Mouse (Mus musculus) heart, embryonic 11.5 days (tissue): ENCODE results near the gene Fbxl19. TPM values are rescaled to one million over a fixed set of nuclear protein-coding genes. Genes with fewer than 3 reads are reported as not detected.

Source experiments
- ATAC-seq: fragments of 200-750 bp; cut with Nextera tagmentation; replicated peaks from 2 replicates; pipeline ENCODE4 v1.8.0; 2017; ENCODE audit warnings: moderate library complexity; ENCODE audit not compliant: insufficient number of reproducible peaks, low FRiP score, low TSS enrichment
- H3K27ac ChIP-seq: fragments of 300-500 bp; sonication (generic); 2 replicates; pipeline ENCODE4 v1.5.1; 2014; ENCODE audit warnings: mild to moderate bottlenecking, low read depth, low read length
- H3K27me3 ChIP-seq: fragments of 300-500 bp; sonication (generic); 2 replicates; pipeline ENCODE4 v1.6.1; 2014; ENCODE audit warnings: mild to moderate bottlenecking, low read length, mixed read lengths; ENCODE audit not compliant: control insufficient read depth, insufficient read depth
- H3K36me3 ChIP-seq: fragments of 300-500 bp; sonication (generic); 2 replicates; pipeline ENCODE4 v1.6.1; 2014; ENCODE audit warnings: mild to moderate bottlenecking, low read length, moderate library complexity, mixed read lengths; ENCODE audit not compliant: control insufficient read depth, insufficient read depth
- H3K4me1 ChIP-seq: fragments of 300-500 bp; sonication (generic); 2 replicates; pipeline ENCODE4 v1.6.1; 2014; ENCODE audit warnings: low read length; ENCODE audit not compliant: control insufficient read depth, insufficient read depth
- H3K4me2 ChIP-seq: fragments of 300-500 bp; sonication (generic); 2 replicates; pipeline ENCODE4 v1.6.1; 2014; ENCODE audit warnings: mild to moderate bottlenecking, moderate library complexity
- H3K4me3 ChIP-seq: fragments of 300-500 bp; sonication (generic); 2 replicates; pipeline ENCODE4 v1.5.1; 2014; ENCODE audit warnings: low read depth, low read length
- H3K9ac ChIP-seq: fragments of 300-500 bp; sonication (generic); 2 replicates; pipeline ENCODE4 v1.6.1; 2014; ENCODE audit warnings: mild to moderate bottlenecking, low read depth, low read length, moderate library complexity
- H3K9me3 ChIP-seq: fragments of 300-500 bp; sonication (generic); replicated peaks from 2 replicates; pipeline ENCODE4 v1.6.1; 2016; ENCODE audit warnings: low read length; ENCODE audit not compliant: control insufficient read depth
- WGBS: fragments of 180-500 bp; shearing (Covaris S2); extraction: QIAGEN DNeasy Blood & Tissue Kit; methylation state at CpG from one replicate; pipeline ENCODE4 v1.1.7; 2014; ENCODE audit not compliant: insufficient replicate concordance; 5-methylcytosine and 5-hydroxymethylcytosine counted together
- polyA plus RNA-seq: library from polyadenylated mRNA; unstranded; fragments of >200 nt; fragmentation: Nextera tagmentation; extraction: Ambion mirVana; gene quantifications from 2 replicates; pipeline ENCODE4 v1.2.1, GENCODE M21; 2014

The Fbxl19 gene
- polyA plus RNA-seq, 1 experiment from 2014 or later = 3.3 TPM

DNA sequence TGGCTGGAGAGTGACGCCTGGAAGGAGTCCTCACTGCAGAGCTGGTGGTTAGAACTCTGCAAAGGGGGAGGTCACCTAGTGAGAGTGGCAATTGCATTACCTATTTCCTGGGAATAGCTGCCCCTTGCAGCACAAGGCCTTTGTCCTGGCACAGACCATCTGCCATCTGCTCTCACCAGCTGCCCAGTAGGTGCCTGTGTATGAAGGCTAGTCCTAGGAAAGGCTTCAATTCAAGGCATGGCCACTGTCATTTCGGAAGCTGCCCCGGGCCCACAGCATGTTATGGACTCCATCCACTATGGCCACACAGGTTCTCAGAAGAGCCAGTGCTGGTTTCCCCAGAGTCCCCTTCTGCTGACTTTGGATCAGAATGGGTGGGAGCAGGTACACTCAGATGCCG is 54.2 kb downstream of the Fbxl19 start:
- Histone ChIP-seq H3K27me3 (no peaks in the 10 kb centered on the region), H3K4me2 (no peak overlapping the region), H3K27ac (no peak overlapping the region), H3K9me3 (no peaks in the 10 kb centered on the region), H3K4me1 (peaks cover 3% of the 10 kb centered on the region; the same call in 1 of the 2 replicates), H3K4me3 (no peak overlapping the region), H3K36me3 (peaks cover 37% of the 10 kb centered on the region), H3K9ac (no peak overlapping the region)
- ATAC-seq = no peak
- 87% methylated on average over 4 of the region's 4 CpGs for WGBS

DNA sequence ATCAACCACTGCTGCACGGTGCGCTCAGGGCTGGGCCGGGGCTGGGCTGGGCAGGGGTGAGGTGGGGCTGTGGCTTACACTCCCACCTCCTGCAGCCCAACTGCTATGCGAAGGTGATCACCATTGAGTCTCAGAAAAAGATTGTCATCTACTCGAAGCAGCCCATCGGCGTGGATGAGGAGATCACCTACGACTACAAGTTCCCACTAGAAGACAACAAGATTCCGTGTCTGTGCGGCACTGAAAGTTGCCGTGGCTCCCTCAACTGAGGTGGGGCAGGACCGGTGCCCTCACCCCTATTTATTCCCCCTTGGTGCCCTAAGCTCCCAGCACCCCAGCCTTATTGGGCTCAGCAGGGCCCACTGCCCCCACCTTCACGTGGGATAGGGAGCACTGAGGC is 54.9 kb downstream of the Fbxl19 start:
- peaks cover 36% of the 10 kb centered on the region for H3K36me3 ChIP-seq
- peaks cover 3% of the 10 kb centered on the region; the same call in 1 of the 2 replicates for H3K4me1 ChIP-seq
- no peak overlapping the region for H3K4me2 ChIP-seq
- H3K27me3 ChIP-seq = no peaks in the 10 kb centered on the region
- no peak overlapping the region for H3K27ac ChIP-seq
- 91% methylated on average over 13 of the region's 13 CpGs for WGBS
- H3K4me3 ChIP-seq = no peak overlapping the region
- H3K9me3 ChIP-seq = no peaks in the 10 kb centered on the region
- no peak for ATAC-seq
- H3K9ac ChIP-seq = no peak overlapping the region

- Histone ChIP-seq H3K4me3 (no peak overlapping the region), H3K27me3 (no peaks in the 10 kb centered on the region), H3K4me2 (no peak overlapping the region), H3K4me1 (peaks cover 3% of the 10 kb centered on the region; the same call in 1 of the 2 replicates), H3K27ac (no peak overlapping the region), H3K9ac (no peak overlapping the region), H3K36me3 (peaks cover 36% of the 10 kb centered on the region), H3K9me3 (no peaks in the 10 kb centered on the region)
- 95% methylated on average over 1 of the region's 1 CpGs for WGBS
- no peak for ATAC-seq
These were observed 55.4 kb downstream of the Fbxl19 start for GRCm38 (mm10) chr7:127799738-127800137.

- H3K4me1 ChIP-seq = peaks cover 3% of the 10 kb centered on the region; the same call in 1 of the 2 replicates
- H3K27me3 ChIP-seq = no peaks in the 10 kb centered on the region
- peak within 1 kb of the TSS; percentile 26 for H3K4me3 ChIP-seq
- WGBS = 27% methylated on average over 6 of the region's 6 CpGs
- no peaks in the 10 kb centered on the region for H3K9me3 ChIP-seq
- ATAC-seq = peak; percentile 67
- peak within 1 kb of the TSS; percentile 50 for H3K9ac ChIP-seq
- peaks cover 32% of the 10 kb centered on the region for H3K36me3 ChIP-seq
- H3K4me2 ChIP-seq = peak within 1 kb of the TSS; percentile 61
- peak within 1 kb of the TSS; percentile 51 for H3K27ac ChIP-seq
These were observed 56.2 kb downstream of the Fbxl19 start, which contains the start of gene Hsd3b7 for GRCm38 (mm10) chr7:127800435-127801009. Gene Hsd3b7, plus strand, starts transcription at chr7:127800604.

DNA sequence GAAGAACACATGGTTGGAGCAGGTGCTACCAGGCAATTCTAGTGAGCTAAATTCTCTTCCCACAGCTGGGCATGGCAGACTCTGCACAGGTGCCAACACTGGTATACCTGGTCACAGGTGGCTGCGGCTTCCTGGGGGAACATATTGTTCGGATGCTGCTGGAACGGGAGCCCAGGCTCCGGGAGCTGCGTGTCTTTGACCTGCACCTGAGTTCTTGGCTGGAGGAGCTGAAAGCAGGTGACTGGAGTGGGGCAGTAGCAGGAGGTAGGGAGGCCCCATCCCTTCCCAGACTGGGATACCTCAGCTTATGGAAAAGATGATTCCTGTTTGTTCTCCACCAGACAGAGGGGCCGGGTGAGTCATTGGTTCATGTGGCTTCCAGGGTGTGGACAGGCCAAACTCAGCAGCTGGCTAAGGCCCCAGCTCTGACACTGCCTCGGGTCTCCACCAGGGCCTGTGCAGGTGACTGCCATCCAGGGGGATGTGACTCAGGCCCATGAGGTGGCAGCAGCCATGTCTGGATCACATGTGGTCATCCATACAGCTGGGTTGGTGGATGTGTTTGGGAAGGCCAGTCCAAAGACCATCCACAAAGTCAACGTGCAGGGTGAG is 56.8 kb downstream of the Fbxl19 start:
- Histone ChIP-seq H3K4me1 (peaks cover 3% of the 10 kb centered on the region; the same call in 1 of the 2 replicates), H3K27ac (peak overlapping the region; percentile 51; the same call in 1 of the 2 replicates), H3K9ac (peak overlapping the region; percentile 50), H3K9me3 (no peaks in the 10 kb centered on the region), H3K27me3 (no peaks in the 10 kb centered on the region), H3K4me2 (peak overlapping the region; percentile 61), H3K4me3 (peak overlapping the region; percentile 26; the same call in 1 of the 2 replicates), H3K36me3 (peaks cover 26% of the 10 kb centered on the region)
- no peak for ATAC-seq
- WGBS = 83% methylated on average over 8 of the region's 8 CpGs

DNA sequence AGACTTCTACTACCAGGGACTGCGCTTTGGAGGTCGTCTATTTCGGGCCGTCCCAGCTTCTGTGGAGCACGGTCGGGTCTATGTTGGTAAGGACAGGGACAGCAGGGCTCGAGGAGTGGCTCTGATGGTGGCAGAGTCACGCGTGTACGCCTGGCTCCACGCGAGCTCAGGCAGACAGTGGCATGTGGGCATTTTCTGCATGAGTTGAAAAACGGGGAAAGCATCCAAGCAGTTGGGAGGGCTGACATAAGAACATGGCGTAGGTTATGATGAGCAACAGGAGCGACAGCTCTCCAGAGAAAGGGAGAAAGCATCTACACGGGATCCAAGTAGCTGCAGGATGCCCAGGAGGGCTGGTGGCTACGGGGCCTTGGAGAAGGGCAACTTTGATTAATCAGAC is 58.0 kb downstream of the Fbxl19 start:
- H3K36me3 ChIP-seq = peaks cover 19% of the 10 kb centered on the region
- no peak overlapping the region for H3K4me3 ChIP-seq
- H3K4me2 ChIP-seq = no peak overlapping the region
- no peak for ATAC-seq
- peaks cover 3% of the 10 kb centered on the region; the same call in 1 of the 2 replicates for H3K4me1 ChIP-seq
- no peak overlapping the region for H3K27ac ChIP-seq
- H3K9me3 ChIP-seq = no peaks in the 10 kb centered on the region
- H3K9ac ChIP-seq = no peak overlapping the region
- no peaks in the 10 kb centered on the region for H3K27me3 ChIP-seq
- 88% methylated on average over 17 of the region's 17 CpGs for WGBS

- no peak overlapping the region for H3K4me2 ChIP-seq
- no peaks in the 10 kb centered on the region for H3K36me3 ChIP-seq
- no peak overlapping the region for H3K4me3 ChIP-seq
- WGBS = 61% methylated on average over 5 of the region's 5 CpGs
- no peaks in the 10 kb centered on the region for H3K4me1 ChIP-seq
- H3K27me3 ChIP-seq = no peaks in the 10 kb centered on the region
- H3K27ac ChIP-seq = no peak overlapping the region
- no peak overlapping the region for H3K9ac ChIP-seq
- ATAC-seq = no peak
- no peaks in the 10 kb centered on the region for H3K9me3 ChIP-seq
These were observed 64.5 kb downstream of the Fbxl19 start for GRCm38 (mm10) chr7:127808821-127809220.

- Histone ChIP-seq H3K27ac (no peak overlapping the region), H3K4me2 (no peak overlapping the region), H3K4me3 (no peak overlapping the region), H3K27me3 (no peaks in the 10 kb centered on the region), H3K36me3 (no peaks in the 10 kb centered on the region), H3K9ac (no peak overlapping the region), H3K9me3 (no peaks in the 10 kb centered on the region), H3K4me1 (no peaks in the 10 kb centered on the region)
- ATAC-seq = no peak
- 75% methylated on average over 1 of the region's 1 CpGs for WGBS
These were observed 65.5 kb downstream of the Fbxl19 start for GRCm38 (mm10) chr7:127809846-127810245.

- no peaks in the 10 kb centered on the region for H3K4me1 ChIP-seq
- no peaks in the 10 kb centered on the region for H3K27me3 ChIP-seq
- no peak for ATAC-seq
- WGBS = 63% methylated on average over 10 of the region's 10 CpGs
- no peaks in the 10 kb centered on the region for H3K36me3 ChIP-seq
- H3K4me3 ChIP-seq = no peak overlapping the region
- no peak overlapping the region for H3K4me2 ChIP-seq
- no peak overlapping the region for H3K27ac ChIP-seq
- H3K9me3 ChIP-seq = no peaks in the 10 kb centered on the region
- H3K9ac ChIP-seq = no peak overlapping the region
These were observed 66.3 kb downstream of the Fbxl19 start for GRCm38 (mm10) chr7:127810650-127811049.
